Mouse (Mus musculus): ENCODE measurements around the gene Dnm1. TPM values are rescaled to one million over a fixed set of nuclear protein-coding genes. Genes with fewer than 3 reads are reported as not detected.

The Dnm1 gene
- total RNA-seq, 2 experiments from 2014 or later, result 18.9 to 25.7 TPM

DNA sequence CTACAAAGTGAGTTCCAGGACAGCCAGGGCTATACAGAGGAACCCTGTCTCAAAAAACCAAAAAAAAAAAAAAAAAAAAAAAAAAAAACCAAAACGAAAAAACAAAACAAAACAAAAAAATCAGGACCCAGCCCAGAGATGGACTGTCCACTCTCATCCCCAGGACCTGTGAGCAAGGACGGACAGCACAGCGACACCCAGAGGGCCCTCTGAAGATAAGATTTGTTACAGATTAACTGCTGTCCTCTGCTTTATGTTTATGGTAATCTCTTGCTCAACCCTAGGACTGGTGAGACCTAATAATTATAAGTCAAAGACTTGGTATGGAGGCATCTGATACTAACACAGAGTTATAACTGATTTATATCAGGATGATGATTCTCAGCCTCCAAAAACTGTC lies 77.3 kb downstream of the Dnm1 start:
- DNase-seq, result no peak

DNA sequence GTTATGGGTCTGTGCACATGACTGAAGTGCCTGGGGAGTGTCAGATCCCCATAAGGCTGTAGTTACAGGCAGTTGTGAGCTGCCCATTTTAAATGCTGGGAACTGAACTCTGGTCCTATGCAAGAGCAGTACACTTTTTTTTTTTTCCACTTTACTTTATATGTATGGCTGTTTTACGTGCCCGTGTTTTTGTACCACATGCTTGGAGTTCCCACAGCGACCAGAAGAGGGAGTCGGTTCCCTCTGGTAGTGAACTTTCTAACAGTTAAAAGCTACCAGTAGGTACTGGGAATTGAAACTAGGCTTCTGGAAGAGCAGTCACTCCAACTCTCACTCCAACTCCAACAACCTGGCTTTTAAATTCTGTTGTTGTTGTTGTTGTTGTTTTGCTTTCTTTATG lies 92.5 kb downstream of the Dnm1 start:
- DNase-seq, result peak; percentile 34

DNA sequence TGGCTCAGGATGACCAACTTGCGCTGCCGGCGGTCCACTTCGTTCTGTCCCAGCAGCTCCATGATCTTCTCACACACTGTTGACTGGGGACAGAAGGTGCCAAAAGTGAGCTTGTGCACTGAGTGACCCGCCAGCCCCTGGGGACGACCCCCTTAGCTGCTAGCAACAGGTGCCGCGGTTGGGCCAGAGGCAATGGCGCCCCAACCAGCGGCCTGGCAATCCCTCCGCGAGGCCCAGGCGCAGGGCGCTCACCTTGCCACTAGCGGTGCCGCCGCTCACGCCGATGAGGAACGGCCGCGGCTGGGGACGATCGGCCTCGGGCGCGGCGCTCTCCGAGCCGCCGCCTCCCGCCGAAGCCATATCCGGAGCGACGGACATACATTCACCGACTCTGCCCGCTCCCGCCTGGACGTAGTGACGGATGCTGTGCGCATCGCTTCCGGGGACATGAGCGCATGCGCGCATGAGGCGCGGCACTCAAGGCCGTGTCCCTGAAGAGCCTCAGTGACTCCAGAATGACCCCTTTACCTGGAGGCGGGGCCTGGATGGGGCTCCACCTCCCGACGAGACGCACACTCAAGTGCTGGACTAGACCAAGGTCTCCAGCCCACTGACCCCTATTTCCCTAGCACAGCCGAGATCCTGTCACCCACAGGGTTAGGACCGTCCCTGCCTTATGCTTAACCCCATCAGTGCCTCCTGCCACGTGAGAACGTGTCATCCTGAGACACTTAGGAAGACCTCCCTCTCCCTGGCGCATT lies 93.3 kb downstream of the Dnm1 start, which contains the start of gene Uck1:
Gene Uck1 (minus strand): TSS at position 503 of the 761 bp plus-strand sequence.
- DNase-seq, result peak; percentile 81

DNA sequence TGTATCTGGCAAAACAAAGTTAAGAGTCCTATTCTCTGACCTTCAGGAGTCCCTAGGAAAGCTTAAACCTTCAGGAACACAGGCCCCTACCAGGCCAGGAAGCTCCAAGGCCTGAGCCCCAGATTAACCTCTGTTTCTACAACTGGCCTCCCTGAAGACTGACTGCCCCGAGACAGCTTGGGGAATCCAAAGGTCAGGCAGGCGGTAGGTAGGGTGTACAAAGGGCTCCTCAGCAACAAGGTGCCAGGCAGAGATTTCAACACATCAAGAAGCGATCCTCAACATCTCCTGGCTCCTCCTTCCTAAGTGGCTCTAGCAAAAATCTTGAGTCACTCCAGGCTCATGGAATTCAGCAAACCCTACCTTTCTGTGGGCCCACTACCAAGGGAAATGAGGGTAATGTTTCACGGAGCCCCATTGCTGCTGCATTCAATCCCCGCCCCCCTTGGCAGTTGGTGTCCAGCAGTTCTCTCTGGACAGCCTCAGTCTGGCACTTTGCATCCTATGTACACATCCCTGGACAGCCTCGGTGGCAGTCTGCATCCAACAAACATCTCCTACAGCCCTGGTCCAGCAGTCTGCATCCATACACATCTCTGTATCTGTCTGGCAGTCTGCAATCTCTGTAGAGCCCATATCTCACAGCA lies 94.1 kb downstream of the Dnm1 start:
- no peak for DNase-seq

Small RNAs within 50 kb of the gene (microRNA-seq; reads per million reads assigned to microRNA genes)
- 0 to 0.64 reads per million in 2 experiments for gene Gm23363
- 90.3 to 131 reads per million in 2 experiments for gene Mir199b

Other genes starting within 250 kb of the Dnm1 start
- 100 to 1,000 TPM; 104 to 111 TPM for gene Prrc2b, start 202.3 kb downstream of the Dnm1 start, total RNA-seq (2021)
- gene Pomt1, start 116.7 kb downstream of the Dnm1 start, total RNA-seq (2021), result 10 to 100 TPM; 16.0 to 17.2 TPM
- gene Uck1, start 93.2 kb downstream of the Dnm1 start, total RNA-seq (2021), result 10 to 100 TPM; 18.0 to 20.2 TPM
- gene Golga2, start 66.0 kb downstream of the Dnm1 start, total RNA-seq (2021), result 10 to 100 TPM; 71.3 to 76.5 TPM
- gene Swi5, start 65.3 kb downstream of the Dnm1 start, total RNA-seq (2021), result 100 to 1,000 TPM; 140 to 148 TPM
- gene Ciz1, start 1.0 kb downstream of the Dnm1 start, total RNA-seq (2021), result 10 to 100 TPM; 31.2 to 47.2 TPM
- 10 to 100 TPM; 52.6 to 53.7 TPM for gene 1110008P14Rik, start 28.6 kb upstream of the Dnm1 start, total RNA-seq (2021)
- gene Lcn2, start 34.9 kb upstream of the Dnm1 start, total RNA-seq (2021), result 1 to 10 TPM; 3.5 to 6.7 TPM
- 10 to 100 TPM; 38.1 to 40.7 TPM for gene Ptges2, start 42.6 kb upstream of the Dnm1 start, total RNA-seq (2021)
- gene Naif1, start 97.1 kb upstream of the Dnm1 start, total RNA-seq (2021), result 1 to 10 TPM; 3.0 to 3.1 TPM
- 10 to 100 TPM; 16.1 to 31.1 TPM for gene Slc25a25, start 98.1 kb upstream of the Dnm1 start, total RNA-seq (2021)
- gene Fam102a, start 182.0 kb upstream of the Dnm1 start, total RNA-seq (2021), result 1 to 10 TPM; 5.5 to 8.6 TPM
- gene Dpm2, start 217.5 kb upstream of the Dnm1 start, total RNA-seq (2021), result 10 to 100 TPM; 19.6 to 25.7 TPM
- not detected for gene Pip5kl1, start 221.5 kb upstream of the Dnm1 start, total RNA-seq (2021)
- gene 9430097D07Rik, start 222.3 kb upstream of the Dnm1 start, total RNA-seq (2021), result not detected
- gene St6galnac4, start 233.8 kb upstream of the Dnm1 start, total RNA-seq (2021), result 10 to 100 TPM; 31.7 to 42.6 TPM
- gene St6galnac6, start 246.4 kb upstream of the Dnm1 start, total RNA-seq (2021), result 10 to 100 TPM; 59.7 to 66.0 TPM

All from gastrocnemius, postnatal 10 days (tissue).